Mouse (Mus musculus): ENCODE results near the gene Gm9736. TPM values are rescaled to one million over a fixed set of nuclear protein-coding genes. Genes with fewer than 3 reads are reported as not detected.
"Not testable (repeated sequence)": the region's sequence is repeated elsewhere in the genome, so short reads cannot be mapped to it uniquely, and the experiment has no call there.

The Gm9736 gene
- polyA plus RNA-seq, 1 experiment from 2014 or later, result not detected

- WGBS, result 46% methylated on average over 4 of the region's 4 CpGs
- Histone ChIP-seq H3K27ac (replicated peaks; ENCODE audit: low read depth, low read length) (no peak overlapping the region), H3K4me2 (ENCODE audit: low read depth, low read length) (no peak overlapping the region), H3K9ac (ENCODE audit: low read depth, low read length) (no peak overlapping the region), H3K4me1 (ENCODE audit: control insufficient read depth, insufficient read depth, low read length) (no peaks in the 10 kb centered on the region), H3K27me3 (replicated peaks; ENCODE audit: control insufficient read depth, insufficient read depth, low read length) (no peaks in the 10 kb centered on the region), H3K9me3 (ENCODE audit: control insufficient read depth, low read length) (peaks cover 7% of the 10 kb centered on the region; the same call in 1 of the 2 replicates), H3K4me3 (ENCODE audit: low read depth, low read length) (no peak overlapping the region), H3K36me3 (ENCODE audit: control insufficient read depth, insufficient read depth, low read length) (no peaks in the 10 kb centered on the region)
- DNase-seq (ENCODE audit: low spot score) (no peak), ATAC-seq (ENCODE audit: low read depth) (no peak)
Measured at GRCm38 (mm10) chr10:77713734-77714133, 37.4 kb downstream of the Gm9736 start.

- not testable (repeated sequence) for H3K27me3 ChIP-seq (replicated peaks; ENCODE audit: control insufficient read depth, insufficient read depth, low read length); H3K4me2 ChIP-seq (ENCODE audit: low read depth, low read length); ATAC-seq (ENCODE audit: low read depth); H3K9ac ChIP-seq (ENCODE audit: low read depth, low read length); H3K36me3 ChIP-seq (ENCODE audit: control insufficient read depth, insufficient read depth, low read length); DNase-seq (ENCODE audit: low spot score); H3K27ac ChIP-seq (replicated peaks; ENCODE audit: low read depth, low read length); H3K4me1 ChIP-seq (ENCODE audit: control insufficient read depth, insufficient read depth, low read length); H3K4me3 ChIP-seq (ENCODE audit: low read depth, low read length)
- peaks cover 11% of the 10 kb centered on the region; the same call in 1 of the 2 replicates for H3K9me3 ChIP-seq (ENCODE audit: control insufficient read depth, low read length)
Measured at GRCm38 (mm10) chr10:77711157-77711556, 40.0 kb downstream of the Gm9736 start, which contains the start of gene Gm10024. TSS of gene Gm10024 (plus strand) at chr10:77711457.

- H3K4me1 ChIP-seq (ENCODE audit: control insufficient read depth, insufficient read depth, low read length), result no peaks in the 10 kb centered on the region
- H3K4me2 ChIP-seq (ENCODE audit: low read depth, low read length), result no peak overlapping the region
- H3K27ac ChIP-seq (replicated peaks; ENCODE audit: low read depth, low read length), result no peak overlapping the region
- no peaks in the 10 kb centered on the region for H3K27me3 ChIP-seq (replicated peaks; ENCODE audit: control insufficient read depth, insufficient read depth, low read length)
- no peak overlapping the region for H3K4me3 ChIP-seq (ENCODE audit: low read depth, low read length)
- WGBS, result 77% methylated on average over 3 of the region's 3 CpGs
- H3K9ac ChIP-seq (ENCODE audit: low read depth, low read length), result no peak overlapping the region
- DNase-seq (ENCODE audit: low spot score), result no peak
- no peak for ATAC-seq (ENCODE audit: low read depth)
- H3K9me3 ChIP-seq (ENCODE audit: control insufficient read depth, low read length), result peaks cover 11% of the 10 kb centered on the region; the same call in 1 of the 2 replicates
- no peaks in the 10 kb centered on the region for H3K36me3 ChIP-seq (ENCODE audit: control insufficient read depth, insufficient read depth, low read length)
Measured at GRCm38 (mm10) chr10:77709831-77710230, 41.3 kb downstream of the Gm9736 start.

GRCm38 (mm10) chr10:77706326-77706725, 44.8 kb downstream of the Gm9736 start, which contains the start of gene Gm10272:
TSS of gene Gm10272 (plus strand) at chr10:77706626.
- Histone ChIP-seq H3K4me1 (ENCODE audit: control insufficient read depth, insufficient read depth, low read length) (no peaks in the 10 kb centered on the region), H3K36me3 (ENCODE audit: control insufficient read depth, insufficient read depth, low read length) (no peaks in the 10 kb centered on the region), H3K27me3 (replicated peaks; ENCODE audit: control insufficient read depth, insufficient read depth, low read length) (no peaks in the 10 kb centered on the region), H3K4me3 (ENCODE audit: low read depth, low read length) (no peak within 1 kb of the TSS), H3K9me3 (ENCODE audit: control insufficient read depth, low read length) (peaks cover 21% of the 10 kb centered on the region), H3K4me2 (ENCODE audit: low read depth, low read length) (no peak within 1 kb of the TSS), H3K9ac (ENCODE audit: low read depth, low read length) (no peak within 1 kb of the TSS), H3K27ac (replicated peaks; ENCODE audit: low read depth, low read length) (no peak within 1 kb of the TSS)
- 95% methylated on average over 1 of the region's 1 CpGs for WGBS
- no peak for ATAC-seq (ENCODE audit: low read depth)
- no peak for DNase-seq (ENCODE audit: low spot score)

Other genes starting within 250 kb of the Gm9736 start
- gene Fam207a, start 235.6 kb downstream of the Gm9736 start, polyA plus RNA-seq (2014; fragmentation: Nextera tagmentation; extraction: Ambion mirVana), result 34.2 and 38.5 TPM in 2 replicates
- 3.0 and 3.5 TPM in 2 replicates for gene Itgb2, start 221.1 kb downstream of the Gm9736 start, polyA plus RNA-seq (2014; fragmentation: Nextera tagmentation; extraction: Ambion mirVana)
- 135 and 143 TPM in 2 replicates for gene Pttg1ip, start 169.6 kb downstream of the Gm9736 start, polyA plus RNA-seq (2014; fragmentation: Nextera tagmentation; extraction: Ambion mirVana)
- gene Sumo3, start 145.3 kb downstream of the Gm9736 start, polyA plus RNA-seq (2014; fragmentation: Nextera tagmentation; extraction: Ambion mirVana), result 261 and 281 TPM in 2 replicates
- gene Gm49325, start 145.2 kb downstream of the Gm9736 start, polyA plus RNA-seq (2014; fragmentation: Nextera tagmentation; extraction: Ambion mirVana), result 4.1 and 7.4 TPM in 2 replicates
- gene Ube2g2, start 129.1 kb downstream of the Gm9736 start, polyA plus RNA-seq (2014; fragmentation: Nextera tagmentation; extraction: Ambion mirVana), result 66.1 and 69.5 TPM in 2 replicates
- gene Tspear, start 64.8 kb downstream of the Gm9736 start, polyA plus RNA-seq (2014; fragmentation: Nextera tagmentation; extraction: Ambion mirVana), result 1.0 and 1.3 TPM in 2 replicates
- not detected in 2 replicates for gene Gm19402, start 60.6 kb downstream of the Gm9736 start, polyA plus RNA-seq (2014; fragmentation: Nextera tagmentation; extraction: Ambion mirVana)
- not detected in 2 replicates for gene Gm9508, start 54.1 kb downstream of the Gm9736 start, polyA plus RNA-seq (2014; fragmentation: Nextera tagmentation; extraction: Ambion mirVana)
- not detected in 2 replicates for gene Gm10272, start 44.7 kb downstream of the Gm9736 start, polyA plus RNA-seq (2014; fragmentation: Nextera tagmentation; extraction: Ambion mirVana)
- 0.57 TPM in 1 of 2 replicates, not detected in the other for gene Gm10024, start 39.9 kb downstream of the Gm9736 start, polyA plus RNA-seq (2014; fragmentation: Nextera tagmentation; extraction: Ambion mirVana)
- not detected in 2 replicates for gene Gm10142, start 35.5 kb downstream of the Gm9736 start, polyA plus RNA-seq (2014; fragmentation: Nextera tagmentation; extraction: Ambion mirVana)
- not detected in 2 replicates for gene Krtap12-1, start 30.8 kb downstream of the Gm9736 start, polyA plus RNA-seq (2014; fragmentation: Nextera tagmentation; extraction: Ambion mirVana)
- not detected in 2 replicates for gene Gm10100, start 24.9 kb downstream of the Gm9736 start, polyA plus RNA-seq (2014; fragmentation: Nextera tagmentation; extraction: Ambion mirVana)
- gene Gm18596, start 8.7 kb downstream of the Gm9736 start, polyA plus RNA-seq (2014; fragmentation: Nextera tagmentation; extraction: Ambion mirVana), result not detected in 2 replicates
- not detected in 2 replicates for gene Gm3233, start 8.3 kb upstream of the Gm9736 start, polyA plus RNA-seq (2014; fragmentation: Nextera tagmentation; extraction: Ambion mirVana)
- not detected in 2 replicates for gene Gm3238, start 20.0 kb upstream of the Gm9736 start, polyA plus RNA-seq (2014; fragmentation: Nextera tagmentation; extraction: Ambion mirVana)
- gene Gm7138, start 25.6 kb upstream of the Gm9736 start, polyA plus RNA-seq (2014; fragmentation: Nextera tagmentation; extraction: Ambion mirVana), result not detected in 2 replicates
- gene Gm3250, start 31.2 kb upstream of the Gm9736 start, polyA plus RNA-seq (2014; fragmentation: Nextera tagmentation; extraction: Ambion mirVana), result not detected in 2 replicates
- gene Gm7137, start 36.8 kb upstream of the Gm9736 start, polyA plus RNA-seq (2014; fragmentation: Nextera tagmentation; extraction: Ambion mirVana), result not detected in 2 replicates
- not detected in 2 replicates for gene Gm9639, start 43.7 kb upstream of the Gm9736 start, polyA plus RNA-seq (2014; fragmentation: Nextera tagmentation; extraction: Ambion mirVana)
- not detected in 2 replicates for gene Gm19668, start 47.8 kb upstream of the Gm9736 start, polyA plus RNA-seq (2014; fragmentation: Nextera tagmentation; extraction: Ambion mirVana)
- not detected in 2 replicates for gene Gm9507, start 60.5 kb upstream of the Gm9736 start, polyA plus RNA-seq (2014; fragmentation: Nextera tagmentation; extraction: Ambion mirVana)
- gene Gm2696, start 63.3 kb upstream of the Gm9736 start, polyA plus RNA-seq (2014; fragmentation: Nextera tagmentation; extraction: Ambion mirVana), result not detected in 2 replicates
- not detected in 2 replicates for gene Krtap10-4, start 75.7 kb upstream of the Gm9736 start, polyA plus RNA-seq (2014; fragmentation: Nextera tagmentation; extraction: Ambion mirVana)
- gene Krtap10-10, start 84.6 kb upstream of the Gm9736 start, polyA plus RNA-seq (2014; fragmentation: Nextera tagmentation; extraction: Ambion mirVana), result not detected in 2 replicates
- not detected in 2 replicates for gene Gm36176, start 95.4 kb upstream of the Gm9736 start, polyA plus RNA-seq (2014; fragmentation: Nextera tagmentation; extraction: Ambion mirVana)
- gene Gm10318, start 101.5 kb upstream of the Gm9736 start, polyA plus RNA-seq (2014; fragmentation: Nextera tagmentation; extraction: Ambion mirVana), result 0.33 TPM in 1 of 2 replicates, not detected in the other
- gene Gm3285, start 110.6 kb upstream of the Gm9736 start, polyA plus RNA-seq (2014; fragmentation: Nextera tagmentation; extraction: Ambion mirVana), result 0.28 TPM in 1 of 2 replicates, not detected in the other
- gene Lrrc3, start 151.2 kb upstream of the Gm9736 start, polyA plus RNA-seq (2014; fragmentation: Nextera tagmentation; extraction: Ambion mirVana), result 3.7 and 4.2 TPM in 2 replicates
- gene Trpm2, start 219.2 kb upstream of the Gm9736 start, polyA plus RNA-seq (2014; fragmentation: Nextera tagmentation; extraction: Ambion mirVana), result 0.41 and 1.4 TPM in 2 replicates
- gene 1810043G02Rik, start 227.2 kb upstream of the Gm9736 start, polyA plus RNA-seq (2014; fragmentation: Nextera tagmentation; extraction: Ambion mirVana), result 27.5 and 29.1 TPM in 2 replicates